Mouse (Mus musculus): ENCODE measurements around the gene Ryr3.
A peak's percentile ranks its signal among the peaks of the same experiment; 100 is the strongest.

Ryr3 gene

DNA sequence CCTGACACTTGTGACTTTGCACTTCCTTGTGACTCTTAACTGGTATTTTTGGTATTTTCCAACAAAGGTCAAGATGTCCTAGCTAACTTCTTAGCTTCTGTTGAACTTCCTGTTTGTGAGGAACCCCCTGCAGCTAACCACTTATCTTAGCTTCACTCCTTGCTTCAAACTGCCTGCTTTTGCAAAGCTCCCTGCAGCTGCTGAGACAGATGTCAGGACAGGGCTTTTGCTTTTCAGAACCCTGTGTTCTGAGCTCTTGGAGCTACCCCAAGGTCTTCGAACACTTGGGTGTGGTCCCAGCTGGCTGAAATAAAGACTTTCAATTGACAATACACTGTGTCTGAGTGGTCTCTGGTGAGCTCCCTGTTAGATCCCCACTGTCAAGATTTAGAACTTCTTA, 540.2 kb downstream of the Ryr3 start:
- DNase-seq (ENCODE audit: extremely low read depth, insufficient read length, low spot score), result no peak

DNA sequence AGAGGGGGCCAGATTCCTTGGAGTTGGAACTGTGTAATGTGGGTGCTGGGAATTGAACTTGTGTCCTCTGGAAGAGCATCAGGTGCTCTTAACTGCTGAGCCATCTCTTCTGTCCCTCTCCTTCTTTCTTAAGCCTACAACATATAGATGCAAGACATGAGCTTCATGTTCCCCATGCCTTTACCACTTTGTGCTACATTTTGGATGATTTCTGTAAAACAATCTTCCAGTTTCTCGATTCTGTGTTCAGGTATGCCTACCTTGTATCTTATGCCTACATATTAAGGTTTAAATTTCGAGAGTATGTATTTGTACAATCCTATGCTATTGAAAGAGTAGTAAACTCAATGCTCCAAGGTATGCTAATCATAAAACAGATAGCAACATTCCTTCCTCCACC, 540.7 kb downstream of the Ryr3 start:
- DNase-seq (ENCODE audit: extremely low read depth, insufficient read length, low spot score), result no peak

DNA sequence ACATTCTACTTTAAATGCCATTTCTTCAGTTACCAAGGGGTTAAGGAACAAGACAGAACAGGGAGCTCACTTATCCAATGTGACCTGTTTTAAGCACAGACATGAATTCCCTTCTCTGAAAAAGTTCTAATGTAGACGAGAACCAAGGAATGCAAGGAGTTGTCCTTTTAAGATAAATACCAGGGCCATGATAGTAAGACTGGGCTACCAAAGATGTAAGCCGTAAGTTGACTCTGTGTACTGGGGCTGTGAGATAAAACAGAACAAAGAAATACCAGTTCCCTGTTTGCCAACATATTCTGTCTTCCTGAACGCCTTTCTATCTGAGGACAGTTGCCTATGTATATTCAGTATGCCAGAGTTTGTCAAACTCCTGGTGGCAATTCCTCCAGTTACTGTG, 547.4 kb downstream of the Ryr3 start:
- DNase-seq (ENCODE audit: extremely low read depth, insufficient read length, low spot score), result no peak

DNA sequence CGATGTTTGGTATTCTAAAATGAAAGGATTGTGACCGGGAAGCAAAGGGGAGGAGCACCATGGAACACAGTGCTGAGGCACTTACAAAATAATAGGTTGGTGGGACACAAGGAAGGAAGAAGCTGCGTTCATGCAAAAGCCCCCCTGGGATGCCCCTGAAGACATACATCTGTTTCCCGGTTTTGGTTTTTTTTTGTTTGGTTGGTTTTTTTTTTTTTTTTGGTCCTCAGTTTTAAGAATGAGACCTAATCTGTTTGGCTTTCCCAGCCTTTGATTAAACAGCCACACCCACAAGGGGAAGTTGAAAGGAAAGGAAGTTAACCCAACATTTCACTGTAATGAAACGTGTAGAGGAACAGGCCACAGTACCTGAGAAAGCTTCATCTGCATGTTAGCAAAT, 560.8 kb downstream of the Ryr3 start:
- DNase-seq (ENCODE audit: extremely low read depth, insufficient read length, low spot score), result no peak

DNA sequence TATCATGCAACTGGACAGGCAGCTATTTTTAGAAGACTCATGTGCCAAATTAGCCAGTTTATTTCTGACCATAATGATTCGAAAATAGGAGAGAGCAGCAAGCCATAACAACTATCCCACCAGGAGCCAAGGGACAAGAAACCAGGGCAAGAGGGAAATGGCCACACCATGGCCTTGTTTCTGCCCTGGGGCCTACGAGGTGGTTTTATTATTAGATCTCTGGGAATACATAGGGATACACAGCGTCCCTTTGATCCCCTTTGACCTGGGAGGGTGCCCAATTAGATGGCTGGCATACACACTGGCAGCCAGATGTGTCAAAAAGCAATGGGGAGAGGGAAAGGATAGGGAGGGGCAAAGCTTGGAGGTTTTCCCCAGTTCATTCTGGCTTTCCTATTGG, 563.1 kb downstream of the Ryr3 start:
- no peak for DNase-seq (ENCODE audit: extremely low read depth, insufficient read length, low spot score)

DNA sequence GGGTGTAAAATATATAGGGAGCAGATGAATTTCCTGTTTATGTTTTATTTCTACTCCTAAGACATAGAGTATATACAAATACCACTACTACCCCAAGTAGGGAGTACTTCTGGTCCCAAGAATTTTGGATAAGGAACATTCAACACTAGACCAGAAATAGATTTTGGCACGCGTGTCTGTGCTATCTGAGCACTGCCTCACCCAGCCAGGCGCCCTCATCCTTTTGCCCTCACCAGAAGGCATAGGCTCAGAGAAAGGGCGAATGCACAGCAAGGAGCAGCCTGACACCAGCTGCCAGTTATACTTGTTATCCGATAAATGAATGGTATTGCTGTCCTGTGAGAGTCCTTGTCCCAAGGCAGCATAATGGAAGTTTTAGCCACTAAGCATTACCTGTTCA, 579.7 kb downstream of the Ryr3 start:
- DNase-seq (ENCODE audit: extremely low read depth, insufficient read length, low spot score), result no peak

DNA sequence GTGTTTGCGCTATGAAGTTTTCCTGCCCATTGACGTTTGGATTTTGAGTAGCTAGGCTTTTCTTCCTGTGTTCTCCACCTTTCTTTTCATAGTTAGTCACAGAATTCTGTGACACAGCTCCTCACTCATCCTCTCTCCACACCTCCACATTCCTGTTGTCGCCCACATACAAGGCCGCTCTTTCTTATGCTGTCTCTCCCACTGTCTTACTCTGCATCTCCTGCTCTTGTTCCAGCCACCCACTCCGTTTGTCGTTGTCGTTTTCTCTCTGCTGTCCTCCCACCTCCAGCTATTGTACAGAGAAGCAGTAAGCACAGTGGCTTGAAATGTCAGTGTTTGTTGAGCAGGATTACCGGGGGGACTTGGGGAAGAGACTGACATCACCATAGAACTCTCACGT, 584.4 kb downstream of the Ryr3 start:
- no peak for DNase-seq (ENCODE audit: extremely low read depth, insufficient read length, low spot score)

DNA sequence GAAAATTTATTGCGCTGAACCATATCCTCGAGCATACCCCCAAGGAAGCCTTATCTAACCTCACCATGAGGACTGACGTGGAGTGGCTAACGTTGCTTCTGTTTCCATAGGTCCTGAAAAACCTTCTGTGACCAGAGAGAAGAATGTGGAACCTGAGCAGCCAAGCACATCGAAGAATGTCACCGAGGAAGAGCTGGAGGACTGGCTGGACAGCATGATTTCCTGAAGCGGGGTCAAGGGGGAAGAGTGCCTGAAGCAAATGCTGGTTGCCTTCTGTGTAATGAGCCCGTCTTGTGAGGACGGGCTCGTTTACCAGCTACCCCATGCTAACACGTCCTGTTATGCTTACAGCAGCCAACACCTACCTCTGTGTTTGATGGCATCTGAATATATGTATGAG, 586.2 kb downstream of the Ryr3 start:
- no peak for DNase-seq (ENCODE audit: extremely low read depth, insufficient read length, low spot score)

DNA sequence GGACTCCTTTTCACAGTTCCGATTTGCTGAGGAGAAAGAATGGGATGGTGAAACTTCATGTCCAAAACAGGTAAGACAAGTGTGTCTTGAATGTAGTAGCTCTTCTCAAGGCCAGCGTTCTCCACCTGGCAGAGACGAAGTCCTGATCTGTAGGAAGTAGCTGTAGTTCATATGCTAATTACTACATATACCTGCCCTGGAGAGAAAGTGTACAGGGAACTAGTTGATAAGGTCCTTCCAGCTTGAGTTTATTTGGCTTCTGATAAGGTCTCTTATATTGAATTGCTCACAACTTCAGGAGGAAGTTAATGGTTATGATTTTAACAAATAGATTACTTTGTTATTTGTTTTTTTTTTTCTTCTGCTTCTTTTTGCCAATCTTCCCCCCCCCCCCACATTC, 591.7 kb downstream of the Ryr3 start:
- DNase-seq (ENCODE audit: extremely low read depth, insufficient read length, low spot score), result no peak

DNA sequence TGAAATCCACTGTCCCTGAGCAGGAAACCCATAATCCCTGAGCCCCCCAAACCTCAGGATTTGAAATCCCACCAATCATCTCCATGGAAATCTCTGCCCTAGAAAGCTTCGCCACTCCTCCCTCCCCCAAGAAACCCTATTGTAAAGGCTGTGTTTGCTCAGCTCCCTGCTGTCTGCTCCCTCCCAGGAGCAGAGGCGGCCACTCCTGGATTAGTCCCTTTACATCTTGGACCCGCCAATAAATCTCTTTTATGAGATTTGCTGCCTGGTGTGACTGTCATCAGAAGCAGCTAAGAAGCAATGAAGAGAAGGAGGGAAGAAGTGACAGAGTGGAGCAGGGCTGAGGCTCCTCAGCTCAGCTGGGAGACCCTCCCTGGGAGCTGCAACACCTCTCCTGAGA, 599.7 kb downstream of the Ryr3 start:
- no peak for DNase-seq (ENCODE audit: extremely low read depth, insufficient read length, low spot score)

DNA sequence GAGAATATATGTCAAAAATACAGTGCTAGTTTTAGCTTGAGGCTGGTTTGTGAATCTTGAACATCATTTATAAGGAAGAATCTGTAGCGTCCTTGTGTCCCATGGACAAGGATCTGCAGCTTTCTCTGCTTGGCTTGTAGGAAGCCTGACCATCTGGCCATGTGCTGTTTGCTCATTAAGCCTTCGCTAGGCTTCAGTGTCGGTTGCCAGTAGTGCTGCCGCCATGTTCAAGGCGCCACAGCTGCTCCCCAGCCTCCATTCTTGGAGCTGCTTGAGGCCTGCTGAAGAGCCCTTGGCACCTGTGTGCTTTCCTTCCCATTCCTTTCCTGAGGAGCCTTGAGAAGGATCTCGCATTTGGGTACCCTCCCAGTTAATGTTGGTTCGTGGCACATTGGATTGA, 602.5 kb downstream of the Ryr3 start:
- DNase-seq (ENCODE audit: extremely low read depth, insufficient read length, low spot score), result no peak

DNA sequence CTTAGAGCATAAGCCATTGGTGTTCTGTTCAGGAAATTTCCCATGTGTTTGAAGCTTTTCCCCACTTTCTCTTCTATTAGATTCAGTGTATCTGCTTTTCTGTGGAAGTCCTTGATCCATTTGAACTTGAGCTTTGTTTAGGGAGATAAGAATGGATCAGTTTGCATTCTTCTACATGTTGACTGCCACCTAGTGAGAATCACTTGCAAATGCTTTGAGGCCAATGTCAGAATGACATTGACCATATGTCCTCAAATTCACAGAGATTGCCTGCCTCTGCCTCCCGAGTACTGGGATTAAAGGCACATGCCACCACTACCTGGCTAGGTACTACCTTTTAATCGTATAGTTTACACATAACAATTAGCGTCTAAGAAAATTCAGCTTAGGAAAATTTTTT, 604.3 kb downstream of the Ryr3 start:
- no peak for DNase-seq (ENCODE audit: extremely low read depth, insufficient read length, low spot score)

DNA sequence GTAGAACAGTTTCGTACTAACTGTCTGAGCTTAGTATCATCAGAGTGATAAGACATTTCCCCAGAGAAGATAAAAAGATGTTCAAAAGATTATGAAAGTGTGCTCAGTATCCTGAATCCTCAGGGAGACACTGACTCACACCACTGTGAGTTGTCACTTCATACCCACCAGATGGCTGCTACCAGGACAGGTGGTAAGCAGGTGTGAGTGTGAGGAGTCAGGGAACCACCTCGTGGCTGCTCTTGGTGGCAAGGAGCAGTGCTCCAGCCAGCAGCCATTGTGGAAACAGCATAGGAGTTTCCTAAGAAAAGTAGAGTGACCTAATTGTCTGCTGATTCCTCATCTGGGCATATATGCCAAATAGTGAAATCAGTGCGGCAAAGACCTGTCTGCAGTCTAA, 610.4 kb downstream of the Ryr3 start:
- no peak for DNase-seq (ENCODE audit: extremely low read depth, insufficient read length, low spot score)

DNA sequence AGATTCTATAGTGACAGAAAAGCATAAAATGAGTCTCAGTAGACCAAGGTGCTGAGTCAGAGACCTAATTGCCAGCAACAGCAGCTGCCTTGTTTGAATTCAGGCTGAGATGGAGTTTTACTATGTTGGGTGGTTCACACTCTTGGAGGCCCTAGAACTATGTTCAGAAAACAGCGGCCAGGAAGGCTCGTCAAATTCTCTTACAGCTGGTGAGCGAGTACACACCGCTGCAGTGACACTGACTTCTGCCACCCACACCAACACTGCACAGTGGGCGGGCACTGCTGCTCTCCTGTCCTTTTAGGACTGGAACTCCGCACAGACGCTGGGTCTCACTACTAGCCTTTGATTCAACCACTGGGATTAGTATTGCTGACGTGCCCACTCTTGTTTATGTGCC, 614.4 kb downstream of the Ryr3 start:
- DNase-seq (ENCODE audit: extremely low read depth, insufficient read length, low spot score), result no peak

DNA sequence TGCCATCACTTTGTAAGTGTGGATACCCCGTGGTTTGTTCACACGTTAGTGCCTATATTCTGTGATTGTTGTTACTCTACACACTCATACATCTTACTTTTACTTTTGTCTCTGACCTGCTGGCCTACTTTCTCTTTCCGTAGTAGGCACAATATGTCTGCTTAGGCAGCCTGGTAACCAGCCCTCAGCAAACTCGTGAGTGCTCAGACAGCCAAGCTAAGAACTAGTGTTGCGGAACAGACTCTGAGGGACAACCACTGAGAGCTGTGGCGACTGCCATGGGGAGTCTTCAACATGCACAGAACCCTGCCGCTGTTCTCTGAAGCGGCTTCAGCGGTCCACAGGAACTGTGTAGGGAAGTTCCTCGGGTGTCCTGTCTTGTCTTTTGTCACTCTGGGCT, 616.7 kb downstream of the Ryr3 start:
- no peak for DNase-seq (ENCODE audit: extremely low read depth, insufficient read length, low spot score)

DNA sequence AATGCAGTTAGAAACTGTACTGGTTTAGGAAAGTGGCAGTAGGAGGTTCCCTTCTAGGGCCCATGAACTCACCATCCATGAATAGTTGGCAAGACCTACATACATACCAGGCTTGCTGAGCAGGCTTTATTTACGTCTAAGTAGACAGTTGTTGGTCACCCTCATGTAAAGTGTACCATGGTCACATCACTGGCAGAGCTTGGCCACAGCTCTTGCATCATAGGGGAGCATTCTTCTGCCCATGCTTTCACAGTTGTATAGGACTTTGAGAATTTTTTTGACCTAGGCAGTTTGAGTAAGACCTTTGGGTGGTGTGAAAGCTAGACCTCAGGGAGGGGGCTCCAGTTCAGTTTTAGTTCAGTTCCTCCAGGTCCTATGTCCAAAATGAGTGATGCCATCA, 619.8 kb downstream of the Ryr3 start:
- DNase-seq (ENCODE audit: extremely low read depth, insufficient read length, low spot score), result no peak

DNA sequence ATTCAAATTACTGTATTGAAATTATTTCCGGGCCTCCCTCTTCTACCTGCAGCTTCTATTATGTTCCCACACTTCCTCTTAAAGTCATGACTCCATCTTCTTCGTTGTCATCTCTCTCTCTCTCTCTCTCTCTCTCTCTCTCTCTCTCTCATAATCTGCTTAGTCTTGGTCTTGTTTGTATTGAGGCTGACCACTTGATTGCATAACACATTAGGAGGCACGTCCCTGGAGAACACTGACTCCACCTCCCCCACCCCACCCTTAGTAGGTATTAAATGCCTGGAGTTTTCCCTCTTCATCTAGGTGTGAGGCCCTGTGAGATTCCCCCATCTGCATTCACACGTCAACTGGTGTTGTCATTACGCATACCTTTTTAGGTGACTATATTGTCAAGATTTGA, 620.5 kb downstream of the Ryr3 start:
- peak; percentile 8 for DNase-seq (ENCODE audit: extremely low read depth, insufficient read length, low spot score)

DNA sequence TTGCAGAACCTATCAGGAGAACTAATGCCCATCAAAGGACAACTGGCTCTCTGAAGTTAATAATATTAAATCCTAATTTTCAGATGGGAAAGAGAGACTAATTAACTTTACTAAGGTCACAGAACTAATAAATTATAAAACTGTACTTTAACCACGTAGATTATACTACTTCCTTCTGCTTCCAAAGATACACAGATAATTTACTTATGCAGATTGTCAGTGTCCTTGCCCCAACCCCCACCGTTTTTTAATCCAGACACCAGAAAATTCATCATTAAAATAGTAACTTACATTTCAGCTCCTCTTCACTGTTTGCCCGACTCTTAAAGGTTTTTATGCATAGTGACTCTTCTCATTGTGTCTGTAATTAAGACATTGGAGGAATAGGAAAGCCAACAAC, 621.1 kb downstream of the Ryr3 start:
- DNase-seq (ENCODE audit: extremely low read depth, insufficient read length, low spot score), result no peak

DNA sequence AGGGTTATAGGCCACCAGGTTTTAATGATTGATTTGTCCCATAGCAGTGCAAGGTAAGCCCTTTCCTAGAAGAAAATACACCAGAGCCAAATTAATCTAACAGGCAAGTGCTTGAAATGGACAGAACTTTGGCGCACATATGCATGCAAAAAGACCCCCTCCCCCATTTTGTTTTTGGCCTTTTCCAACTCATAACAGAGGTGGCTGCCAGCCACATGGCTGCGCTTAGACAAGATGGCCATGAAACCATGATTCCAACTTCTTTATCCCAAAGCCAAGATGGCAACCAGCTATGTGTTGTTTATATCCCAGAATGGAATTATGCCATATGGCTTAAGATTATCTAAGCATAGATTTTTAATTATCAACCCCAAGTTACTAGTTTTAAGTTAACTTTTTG, 623.1 kb downstream of the Ryr3 start:
- DNase-seq (ENCODE audit: extremely low read depth, insufficient read length, low spot score), result no peak

DNA sequence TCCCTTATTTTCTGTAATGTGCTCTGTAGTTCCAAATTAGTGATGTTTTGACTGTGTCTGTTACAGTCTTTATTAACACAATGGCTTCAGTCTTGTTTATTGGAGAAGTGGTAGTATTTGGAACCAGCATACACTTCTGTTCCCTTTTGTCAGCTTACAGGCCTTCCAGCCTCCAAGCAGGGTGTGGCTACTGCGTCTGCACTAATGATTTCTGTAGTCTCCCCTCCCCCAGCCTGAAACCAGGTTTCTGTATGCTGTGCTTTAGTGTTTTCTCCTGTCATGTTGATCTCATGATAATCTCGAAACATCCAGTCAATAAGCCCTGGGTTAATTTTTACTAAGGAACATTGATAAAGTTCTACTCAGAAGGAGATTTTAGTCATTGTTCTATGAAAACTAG, 623.6 kb downstream of the Ryr3 start:
- no peak for DNase-seq (ENCODE audit: extremely low read depth, insufficient read length, low spot score)

DNA sequence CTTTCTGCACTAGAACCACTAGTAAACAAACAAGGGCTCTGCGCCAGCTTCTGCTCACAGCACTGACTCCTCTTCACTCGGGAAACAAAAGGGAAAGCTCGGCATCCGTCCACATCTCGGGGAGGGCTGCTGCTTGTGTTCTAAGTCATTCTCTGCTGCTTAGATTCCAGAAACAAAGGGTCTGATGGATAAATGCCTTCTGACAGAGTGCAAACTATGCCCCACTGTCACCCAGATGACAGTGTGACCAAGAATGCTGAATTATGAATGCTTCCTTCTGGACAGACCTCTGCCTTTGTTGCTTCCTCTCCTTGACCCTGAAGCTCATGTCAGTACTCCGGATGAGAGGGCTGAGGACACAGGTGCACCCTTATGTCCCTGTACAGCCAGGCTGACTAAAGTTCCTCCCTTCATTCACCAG, 625.4 kb downstream of the Ryr3 start:
- DNase-seq (ENCODE audit: extremely low read depth, insufficient read length, low spot score), result no peak

DNA sequence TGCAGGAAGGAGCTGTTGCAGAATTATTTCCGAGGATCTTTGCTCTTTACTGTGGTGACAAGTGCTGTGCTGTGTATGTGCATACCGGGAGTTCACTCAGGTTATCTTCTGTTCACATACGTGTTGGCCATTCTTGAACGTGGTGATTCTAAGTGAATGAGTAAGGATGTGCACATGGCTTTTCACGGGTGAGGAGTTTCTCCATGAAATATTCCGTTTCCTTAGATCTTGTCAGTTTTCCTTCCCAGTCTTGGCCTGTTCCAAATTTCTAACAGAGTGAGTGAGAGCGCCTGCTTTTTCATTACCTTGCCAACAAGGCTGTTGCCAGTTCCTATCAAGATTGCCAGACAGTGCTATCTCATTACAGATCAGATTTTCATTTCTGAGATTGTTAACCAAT, 625.9 kb downstream of the Ryr3 start:
- no peak for DNase-seq (ENCODE audit: extremely low read depth, insufficient read length, low spot score)

All from 3134 (cell line).